Mouse (Mus musculus): ENCODE data around the gene Amigo3.

DNA sequence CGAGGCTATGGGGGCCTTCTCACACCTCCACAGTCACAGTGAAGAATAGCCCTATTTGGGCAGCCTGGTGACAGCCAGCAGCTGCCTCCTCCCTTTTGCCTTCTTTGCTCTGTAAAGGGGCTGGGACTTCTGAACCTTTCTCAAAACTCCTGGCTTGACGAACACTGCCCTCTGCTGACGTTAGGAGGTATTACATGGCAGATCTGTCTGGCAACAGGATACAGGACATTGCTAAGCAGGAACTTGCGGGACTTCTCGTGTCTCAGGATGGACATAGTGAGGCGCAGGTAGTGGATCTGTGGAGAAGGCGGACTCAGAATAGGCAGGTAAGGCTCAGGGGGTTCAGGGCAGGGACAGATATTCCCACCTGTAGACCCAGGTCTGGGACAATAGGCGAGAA, 14.9 kb downstream of the Amigo3 start:
- TF ChIP-seq CTCF (IDR thresholded peaks at IDR 0.05; ENCODE audit: low read depth, low read length) (peak; percentile 31), POLR2A (IDR thresholded peaks at IDR 0.05; ENCODE audit: borderline replicate concordance, low read depth, low read length) (no peak)

Data from bone marrow macrophage, adult 2 months (primary cell).